Mouse (Mus musculus) limb, embryonic 14.5 days (tissue): ENCODE measurements around the gene Mfsd2a. TPM values are rescaled to one million over a fixed set of nuclear protein-coding genes. Genes with fewer than 3 reads are reported as not detected.

ENCODE experiments used
- ATAC-seq: fragments of 200-750 bp; cut with Nextera tagmentation; 2 replicates; pipeline ENCODE4 v1.8.0; 2017; ENCODE audit warnings: low read depth, moderate number of reproducible peaks, moderate TSS enrichment; ENCODE audit not compliant: low FRiP score
- DNase-seq: peaks from one replicate; pipeline ENCODE4 v3.0.0-alpha.2; 2015; ENCODE audit warnings: low spot score
- H3K27ac ChIP-seq: fragments of 300-500 bp; sonication (generic); replicated peaks from 2 replicates; pipeline ENCODE4 v1.5.1; 2014; ENCODE audit warnings: low read depth, mild to moderate bottlenecking, low read length, moderate library complexity, mixed read lengths
- H3K27me3 ChIP-seq: fragments of 300-500 bp; sonication (generic); 2 replicates; pipeline ENCODE4 v1.6.1; 2014; ENCODE audit warnings: low read length, mixed read lengths; ENCODE audit not compliant: control insufficient read depth, insufficient read depth
- H3K36me3 ChIP-seq: fragments of 300-500 bp; sonication (generic); 2 replicates; pipeline ENCODE4 v1.6.1; 2014; ENCODE audit warnings: mild to moderate bottlenecking, low read length, moderate library complexity, mixed read lengths; ENCODE audit not compliant: control insufficient read depth, insufficient read depth
- H3K4me1 ChIP-seq: fragments of 300-500 bp; sonication (generic); 2 replicates; pipeline ENCODE4 v1.6.1; 2014; ENCODE audit warnings: antibody characterized with exemption, low read length, mixed read lengths; ENCODE audit not compliant: control insufficient read depth, insufficient read depth
- H3K4me2 ChIP-seq: fragments of 300-500 bp; sonication (generic); replicated peaks from 2 replicates; pipeline ENCODE4 v1.6.1; 2014; ENCODE audit warnings: low read depth, mild to moderate bottlenecking, low read length, moderate library complexity; ENCODE audit not compliant: severe bottlenecking
- H3K4me3 ChIP-seq: fragments of 300-500 bp; sonication (generic); replicated peaks from 2 replicates; pipeline ENCODE4 v1.5.1; 2014; ENCODE audit warnings: low read length
- H3K9ac ChIP-seq: fragments of 300-500 bp; sonication (generic); 2 replicates; pipeline ENCODE4 v1.6.1; 2014; ENCODE audit warnings: mild to moderate bottlenecking, low read depth, low read length, moderate library complexity; ENCODE audit not compliant: severe bottlenecking
- H3K9me3 ChIP-seq: fragments of 300-500 bp; sonication (generic); 2 replicates; pipeline ENCODE4 v1.6.1; 2016; ENCODE audit warnings: low read length; ENCODE audit not compliant: control insufficient read depth
- POLR2A ChIP-seq: fragments of 200-500 bp; IDR thresholded peaks from 2 replicates; pipeline ENCODE4 v1.8.0; 2012; ENCODE audit warnings: inconsistent platforms, mild to moderate bottlenecking, moderate library complexity, borderline replicate concordance; ENCODE audit not compliant: insufficient read depth, insufficient read length; ENCODE audit errors: extremely low read depth
- WGBS: fragments of 180-500 bp; shearing (Covaris S2); extraction: QIAGEN DNeasy Blood & Tissue Kit; methylation state at CpG from one replicate; pipeline ENCODE4 v1.1.7; 2014; 5-methylcytosine and 5-hydroxymethylcytosine counted together
- polyA plus RNA-seq, 2 experiments: library from polyadenylated mRNA; depleted of rRNA in 1 of 2; stranded (reverse) in 1 of 2; unstranded in 1 of 2; fragments of >200 nt; fragmentation: Nextera tagmentation in 1 of 2; extraction: Ambion mirVana in 1 of 2; gene quantifications; 2 replicates each; pipeline versions ENCODE4 v1.2.1 to v1.2.3; 2012 to 2014

Mfsd2a gene
- polyA plus RNA-seq, 2 experiments = 9.3 to 13.1 TPM

DNA sequence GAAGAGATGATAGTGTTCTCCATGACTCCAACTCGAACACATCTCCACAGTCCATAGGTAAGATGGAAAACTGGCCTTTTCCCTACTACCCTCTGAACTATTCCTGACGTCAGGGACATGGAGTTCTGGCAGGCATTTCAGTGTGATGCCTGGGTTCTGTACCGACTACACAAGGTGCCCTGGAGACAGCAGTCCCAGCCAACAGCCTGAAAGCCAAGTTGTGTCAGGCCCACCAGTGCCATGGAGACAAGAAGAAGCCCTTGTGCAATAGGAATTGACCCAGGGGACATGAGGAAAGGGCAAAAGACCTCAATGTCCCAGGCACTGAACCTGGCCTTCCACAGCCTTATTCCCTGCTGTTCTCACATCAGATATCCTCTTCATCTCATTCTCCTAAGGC lies 18.8 kb upstream of the Mfsd2a start:
- Histone ChIP-seq H3K4me1 (peaks cover 7% of the 10 kb centered on the region), H3K36me3 (no peaks in the 10 kb centered on the region), H3K4me2 (no peak overlapping the region), H3K27me3 (peaks cover 7% of the 10 kb centered on the region), H3K4me3 (no peak overlapping the region), H3K27ac (no peak overlapping the region), H3K9me3 (no peaks in the 10 kb centered on the region), H3K9ac (no peak overlapping the region)
- TF ChIP-seq POLR2A = no peak
- no peak for DNase-seq
- WGBS = 74% methylated on average over 3 of the region's 3 CpGs
- no peak for ATAC-seq

DNA sequence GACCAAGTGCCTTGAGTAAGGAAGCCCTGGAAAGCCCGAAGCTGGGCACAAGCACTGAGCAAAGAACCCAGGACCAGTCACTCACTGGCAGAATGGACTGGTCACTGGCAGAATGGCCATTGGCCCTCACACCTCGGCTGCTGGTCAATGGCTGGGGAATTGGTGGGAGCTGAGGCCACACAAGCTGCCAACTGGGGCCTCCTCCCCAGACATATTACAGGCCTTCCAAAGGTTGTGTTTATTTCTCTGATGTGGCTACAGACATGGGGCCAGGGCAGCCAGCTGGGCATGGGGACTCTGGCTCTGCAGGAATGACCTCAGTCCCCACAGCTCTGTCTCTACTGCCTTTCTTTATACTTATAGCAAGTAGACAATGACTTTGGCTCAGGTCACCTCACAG lies 17.9 kb upstream of the Mfsd2a start:
- H3K27ac ChIP-seq = no peak overlapping the region
- no peaks in the 10 kb centered on the region for H3K36me3 ChIP-seq
- peaks cover 7% of the 10 kb centered on the region for H3K4me1 ChIP-seq
- DNase-seq (no peak), ATAC-seq (no peak)
- H3K9ac ChIP-seq = no peak overlapping the region
- TF ChIP-seq POLR2A = no peak
- H3K27me3 ChIP-seq = peaks cover 5% of the 10 kb centered on the region
- H3K4me2 ChIP-seq = no peak overlapping the region
- no peaks in the 10 kb centered on the region for H3K9me3 ChIP-seq
- H3K4me3 ChIP-seq = no peak overlapping the region
- WGBS = 77% methylated on average over 2 of the region's 2 CpGs

DNA sequence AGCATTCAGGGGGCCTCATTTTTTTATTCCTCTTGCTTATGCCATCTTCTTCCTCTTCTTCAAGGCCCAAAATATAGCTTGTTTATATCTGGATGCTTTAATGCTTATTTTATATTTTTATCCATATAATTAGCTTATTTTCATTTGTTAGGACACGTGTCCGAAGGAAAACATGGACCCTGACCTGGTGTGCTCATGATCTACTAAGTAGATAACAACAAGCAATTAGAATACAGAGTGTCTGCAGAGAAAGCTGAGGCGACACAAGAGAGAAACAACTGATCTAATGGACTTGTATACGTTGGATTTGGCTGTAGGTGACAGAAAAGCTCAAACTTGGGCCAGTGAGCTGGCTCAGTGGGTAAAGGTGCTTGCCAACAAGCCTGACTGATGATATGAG lies 15.9 kb upstream of the Mfsd2a start:
- TF ChIP-seq POLR2A = no peak
- H3K4me2 ChIP-seq = no peak overlapping the region
- no peaks in the 10 kb centered on the region for H3K27me3 ChIP-seq
- no peak overlapping the region for H3K9ac ChIP-seq
- H3K4me1 ChIP-seq = no peaks in the 10 kb centered on the region
- no peaks in the 10 kb centered on the region for H3K36me3 ChIP-seq
- no peak for DNase-seq
- ATAC-seq = no peak
- no peak overlapping the region for H3K27ac ChIP-seq
- WGBS = 58% methylated on average over 4 of the region's 4 CpGs
- H3K4me3 ChIP-seq = no peak overlapping the region
- no peaks in the 10 kb centered on the region for H3K9me3 ChIP-seq

DNA sequence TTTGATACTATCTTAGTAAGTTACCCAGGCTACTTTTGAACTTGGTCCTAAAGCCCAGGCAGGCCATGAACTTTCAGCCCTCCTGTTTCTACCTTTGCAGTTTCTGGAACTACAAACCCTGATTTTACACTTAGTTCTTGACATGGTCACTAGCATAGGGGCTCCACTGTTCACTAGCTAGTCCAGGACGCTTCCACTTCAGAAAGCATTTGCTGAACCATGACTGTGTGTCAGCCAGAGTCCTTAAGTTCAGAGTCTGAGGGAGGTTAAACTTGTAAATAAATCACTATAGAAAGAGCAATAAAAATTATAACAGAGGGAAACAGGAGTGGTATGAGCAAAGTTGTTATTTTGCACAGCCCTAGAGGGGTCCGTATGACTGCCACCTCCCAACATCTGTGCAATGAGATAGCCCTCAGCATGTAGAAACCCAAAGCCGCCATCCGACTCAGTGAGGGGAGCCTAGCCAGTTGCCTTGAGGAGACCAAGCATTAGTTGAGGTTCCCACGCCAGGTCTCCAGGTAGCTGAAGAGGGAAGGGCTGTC lies 14.1 kb upstream of the Mfsd2a start:
- no peaks in the 10 kb centered on the region for H3K27me3 ChIP-seq
- WGBS = 68% methylated on average over 5 of the region's 5 CpGs
- no peak overlapping the region for H3K9ac ChIP-seq
- H3K4me1 ChIP-seq = no peaks in the 10 kb centered on the region
- H3K36me3 ChIP-seq = no peaks in the 10 kb centered on the region
- no peak for TF ChIP-seq POLR2A
- no peak overlapping the region for H3K27ac ChIP-seq
- no peak for DNase-seq
- no peak overlapping the region for H3K4me2 ChIP-seq
- no peak overlapping the region for H3K4me3 ChIP-seq
- no peak for ATAC-seq
- H3K9me3 ChIP-seq = no peaks in the 10 kb centered on the region

DNA sequence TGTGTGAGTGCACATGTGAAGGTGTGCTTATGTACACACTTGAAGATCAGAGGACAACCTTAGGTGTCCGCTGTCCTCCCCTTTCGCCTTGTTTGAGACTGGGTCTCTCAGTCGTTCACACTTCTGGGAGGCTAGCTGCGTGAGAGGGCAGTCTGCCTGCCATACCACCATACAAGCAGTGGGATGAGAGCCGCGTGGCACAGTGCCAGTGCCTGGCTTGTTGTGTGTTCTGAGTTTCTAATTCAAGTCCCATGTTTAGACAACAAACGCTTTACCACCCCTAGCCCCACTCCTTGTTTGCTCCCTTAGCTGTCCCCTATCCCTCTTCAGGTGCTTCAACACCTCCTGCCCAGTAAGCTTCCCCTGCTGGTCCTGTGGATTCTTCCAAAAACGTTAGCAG lies 11.1 kb upstream of the Mfsd2a start:
- Histone ChIP-seq H3K9me3 (no peaks in the 10 kb centered on the region), H3K27ac (no peak overlapping the region), H3K4me1 (no peaks in the 10 kb centered on the region), H3K9ac (no peak overlapping the region), H3K4me3 (no peak overlapping the region), H3K4me2 (no peak overlapping the region), H3K27me3 (no peaks in the 10 kb centered on the region), H3K36me3 (no peaks in the 10 kb centered on the region)
- DNase-seq = no peak
- no peak for TF ChIP-seq POLR2A
- no peak for ATAC-seq
- 66% methylated on average over 8 of the region's 8 CpGs for WGBS

DNA sequence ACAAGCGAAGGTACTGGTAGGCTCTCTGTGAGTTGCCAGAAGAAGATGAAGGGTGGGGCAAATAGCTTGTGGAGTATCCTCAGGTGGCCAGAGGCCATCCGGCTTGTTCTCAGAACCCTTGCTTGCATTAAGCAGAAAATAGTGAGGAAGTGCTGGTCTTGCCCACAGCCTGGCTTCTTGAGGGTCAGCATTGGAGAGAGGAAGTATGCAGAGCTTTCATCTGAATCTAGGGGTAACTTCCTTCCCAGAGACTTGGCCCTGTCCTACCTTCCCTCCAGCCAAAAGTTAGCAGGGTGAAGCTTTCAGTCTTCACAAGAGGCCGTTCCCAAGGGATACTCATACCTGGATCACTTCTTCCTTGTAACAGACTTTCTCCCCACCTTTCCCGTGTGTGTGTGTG lies 10.7 kb upstream of the Mfsd2a start:
- Histone ChIP-seq H3K4me2 (no peak overlapping the region), H3K27ac (no peak overlapping the region), H3K4me3 (no peak overlapping the region), H3K9me3 (no peaks in the 10 kb centered on the region), H3K36me3 (no peaks in the 10 kb centered on the region), H3K4me1 (no peaks in the 10 kb centered on the region), H3K27me3 (no peaks in the 10 kb centered on the region), H3K9ac (no peak overlapping the region)
- TF ChIP-seq POLR2A = no peak
- 79% methylated on average over 4 of the region's 4 CpGs for WGBS
- DNase-seq (no peak), ATAC-seq (no peak)
